Mouse (Mus musculus): ENCODE data around the gene Zfp704.

The Zfp704 gene

GRCm38 (mm10) chr3:9424637-9425036 is 185.2 kb downstream of the Zfp704 start:
- DNase-seq (ENCODE audit: low spot score in 2 of 2): no peak

- no peak for DNase-seq (ENCODE audit: low spot score in 2 of 2)
Observed at GRCm38 (mm10) chr3:9423669-9424068, 186.2 kb downstream of the Zfp704 start.

DNA sequence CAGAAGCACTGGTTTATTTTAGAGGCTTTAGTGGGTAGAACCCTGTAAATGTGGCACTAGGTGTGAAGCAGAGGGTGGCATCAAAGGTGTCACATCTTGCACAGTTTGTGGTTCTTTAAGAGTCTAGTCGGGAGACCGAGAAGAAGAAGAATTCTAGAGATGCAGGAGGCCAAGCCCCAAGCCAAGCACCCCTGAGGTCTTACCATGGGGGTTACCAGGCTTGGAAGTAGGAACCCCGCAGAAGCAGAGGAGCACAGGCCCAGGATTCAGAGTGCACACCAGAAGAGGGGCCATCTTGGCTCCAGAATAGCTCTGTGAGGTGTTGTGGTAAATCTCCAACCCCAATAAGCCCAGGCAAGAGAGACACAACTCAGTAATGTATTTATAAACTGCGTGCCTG is 201.0 kb downstream of the Zfp704 start:
- DNase-seq (ENCODE audit: low spot score in 2 of 2): no peak

DNA sequence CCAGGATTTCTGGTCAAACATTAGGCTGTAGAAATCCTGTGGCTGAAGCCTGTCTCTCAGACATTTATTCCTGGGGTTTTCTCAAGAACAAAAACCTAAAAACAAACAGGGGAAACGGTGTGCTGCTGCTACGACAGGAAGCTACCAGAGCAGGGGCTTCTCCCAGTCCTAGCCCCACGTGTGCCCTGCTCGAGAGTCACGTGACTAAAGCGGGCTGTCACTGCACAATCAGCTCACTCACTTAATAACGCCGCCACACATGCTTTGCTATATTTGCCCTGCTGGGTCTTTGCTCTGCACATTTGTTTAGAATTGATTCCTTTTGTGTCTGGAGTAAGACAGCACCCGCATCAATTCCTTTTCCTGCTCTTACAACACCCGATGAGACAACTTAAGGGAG is 202.1 kb downstream of the Zfp704 start:
- no peak for DNase-seq (ENCODE audit: low spot score in 2 of 2)

DNA sequence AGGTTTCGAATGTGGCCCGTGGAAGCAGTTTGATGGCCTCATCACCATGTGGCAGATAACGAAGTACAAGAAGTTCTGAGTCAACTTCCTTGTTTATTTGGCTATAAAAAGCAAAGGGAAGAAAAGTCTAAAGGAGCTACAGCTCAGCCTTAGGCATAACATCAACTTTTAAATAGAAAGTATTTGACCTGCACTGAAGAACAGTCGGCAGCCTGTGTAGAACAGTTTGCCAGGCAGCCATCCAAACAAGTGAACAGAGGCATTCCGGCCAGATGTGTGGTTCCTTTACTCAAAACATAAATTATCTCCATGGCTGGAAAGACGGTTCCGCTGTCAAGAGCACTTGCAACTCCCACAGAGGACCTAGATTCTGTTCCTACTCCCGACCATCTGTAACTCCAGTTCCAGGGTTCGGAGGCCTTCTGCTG is 202.8 kb downstream of the Zfp704 start:
- DNase-seq (ENCODE audit: low spot score in 2 of 2): no peak

- no peak for DNase-seq (ENCODE audit: low spot score in 2 of 2)
Observed at GRCm38 (mm10) chr3:9405341-9405740, 204.5 kb downstream of the Zfp704 start.

- DNase-seq (ENCODE audit: low spot score in 2 of 2): no peak
Observed at GRCm38 (mm10) chr3:9403255-9404050, 206.4 kb downstream of the Zfp704 start.

DNA sequence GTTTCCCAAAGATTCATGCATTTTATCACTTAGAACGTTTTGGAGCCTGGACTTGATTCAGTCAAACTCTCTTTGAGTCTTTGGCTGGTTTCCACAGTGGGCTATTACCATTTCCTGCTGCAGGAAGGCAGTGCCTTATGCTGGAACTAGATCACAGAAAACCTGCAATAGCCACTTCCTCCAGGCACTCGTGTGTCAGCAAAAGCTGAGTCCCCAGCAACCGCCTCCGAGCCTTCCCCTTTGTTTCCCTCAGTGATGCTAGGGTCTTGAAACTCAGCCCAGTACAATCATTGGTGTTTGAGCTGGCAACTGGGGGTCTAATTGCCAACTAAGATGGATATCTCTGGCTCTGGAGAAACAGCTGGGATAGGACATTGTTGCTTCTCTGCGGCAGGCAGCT is 207.0 kb downstream of the Zfp704 start:
- DNase-seq (ENCODE audit: low spot score in 2 of 2): peak; percentile 67 to 71

DNA sequence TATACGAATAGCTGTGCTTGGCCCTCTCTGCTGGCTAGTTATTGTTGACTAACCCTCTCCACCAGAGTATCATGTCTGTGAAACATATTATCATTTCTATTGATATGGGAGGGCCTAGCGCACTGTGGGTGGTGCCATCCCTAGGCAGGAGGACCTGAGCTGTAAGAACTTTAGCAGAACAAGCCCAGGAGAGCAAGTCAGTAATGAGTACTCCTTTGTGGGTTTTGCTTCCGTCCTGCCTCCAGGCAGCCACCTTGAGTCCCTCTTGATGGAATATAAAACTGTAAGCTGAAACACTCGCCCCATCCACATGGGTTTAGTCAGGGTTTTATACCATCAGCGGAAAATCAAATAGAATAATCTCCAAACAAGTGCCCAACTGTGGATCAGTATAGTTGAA is 207.5 kb downstream of the Zfp704 start:
- DNase-seq (ENCODE audit: low spot score in 2 of 2): no peak

DNA sequence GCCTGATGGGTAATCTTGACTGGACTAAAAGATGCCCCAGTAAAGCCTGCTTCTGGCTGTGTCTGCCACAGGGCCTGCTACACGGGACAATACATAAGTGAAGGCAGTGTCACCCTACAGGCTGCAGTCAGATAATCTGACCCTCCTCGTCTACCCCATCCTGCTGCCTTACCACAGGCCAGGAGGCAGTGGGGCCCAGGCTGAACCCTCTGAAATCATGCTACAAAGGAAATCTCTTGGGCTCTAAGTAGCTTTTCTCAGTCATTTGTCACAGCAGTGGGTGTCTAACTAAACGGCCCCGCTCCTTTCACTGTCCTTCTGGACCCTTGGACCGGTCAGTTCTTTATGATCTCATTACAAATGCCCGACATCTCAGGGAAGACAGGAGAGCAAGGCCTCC is 208.2 kb downstream of the Zfp704 start:
- DNase-seq (ENCODE audit: low spot score in 2 of 2): no peak

GRCm38 (mm10) chr3:9400886-9401221 is 209.0 kb downstream of the Zfp704 start:
- peak; percentile 18 to 26 for DNase-seq (ENCODE audit: low spot score in 2 of 2)

GRCm38 (mm10) chr3:9400201-9400885 is 209.5 kb downstream of the Zfp704 start:
- peak in 1 of 2 experiments; percentile 76 for DNase-seq (ENCODE audit: low spot score in 2 of 2)

DNA sequence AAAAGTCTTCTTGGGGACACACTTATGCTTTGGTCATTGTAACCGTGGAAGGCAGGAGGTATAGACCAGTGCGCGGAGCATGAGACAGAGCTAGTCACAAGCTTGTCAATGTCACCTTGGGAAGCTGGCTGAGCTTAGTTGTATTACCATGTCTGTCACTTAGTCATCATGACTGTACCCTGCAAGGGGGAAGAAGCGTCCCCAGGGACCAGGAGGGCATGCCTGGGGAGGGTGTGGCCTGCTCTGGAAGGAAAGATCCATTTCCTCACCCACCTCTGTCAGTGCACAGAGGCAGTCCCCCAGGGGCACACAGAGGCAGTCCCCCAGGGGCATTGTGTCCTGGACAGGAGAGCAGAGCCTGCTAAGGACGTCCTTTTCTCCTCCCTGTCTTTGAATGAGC is 211.6 kb downstream of the Zfp704 start:
- no peak for DNase-seq (ENCODE audit: low spot score in 2 of 2)
